Mouse (Mus musculus): ENCODE measurements around the gene Mpp3. TPM values are rescaled to one million over a fixed set of nuclear protein-coding genes. Genes with fewer than 3 reads are reported as not detected.

Mpp3 gene
- polyA plus RNA-seq (2015; fragmentation: Nextera tagmentation; extraction: Ambion mirVana): 12.3 and 13.8 TPM in 2 replicates

DNA sequence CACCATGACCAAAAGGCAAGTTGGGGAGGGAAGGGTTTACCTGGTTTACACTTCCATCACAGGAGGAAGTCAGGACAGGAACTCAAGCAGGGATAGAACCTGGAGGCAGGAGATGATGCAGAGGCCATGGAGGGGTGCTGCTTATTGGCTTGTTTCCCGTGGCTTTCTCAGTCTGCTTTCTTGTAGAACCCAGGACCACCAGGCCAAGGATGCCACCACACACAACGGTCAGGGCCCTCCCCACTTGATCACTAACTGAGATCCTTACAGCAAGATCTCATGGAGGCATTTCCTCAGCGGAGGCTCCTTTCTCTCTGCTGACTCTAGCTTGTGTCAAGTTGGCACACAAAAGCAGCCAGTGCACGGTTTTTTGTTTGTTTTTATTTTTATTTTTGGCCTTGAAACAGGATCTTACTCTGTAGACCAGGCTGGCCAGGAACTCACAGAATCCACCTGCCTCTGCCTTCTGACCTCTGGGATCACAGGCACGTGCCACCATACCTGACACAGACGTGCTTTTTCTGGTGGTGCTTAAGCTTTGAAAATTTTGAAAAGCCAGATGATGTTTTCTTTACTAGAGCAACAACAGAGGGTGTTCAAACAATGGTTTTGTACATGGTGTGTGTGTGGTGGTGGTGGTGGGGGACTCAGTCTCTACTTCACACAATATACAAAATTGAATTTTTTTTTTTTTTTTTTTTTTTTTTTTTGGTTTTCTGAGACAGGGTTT lies at the start of gene Mpp3:
TSS of gene Mpp3 (minus strand) at position 375 of the 730 bp plus-strand sequence.

DNA sequence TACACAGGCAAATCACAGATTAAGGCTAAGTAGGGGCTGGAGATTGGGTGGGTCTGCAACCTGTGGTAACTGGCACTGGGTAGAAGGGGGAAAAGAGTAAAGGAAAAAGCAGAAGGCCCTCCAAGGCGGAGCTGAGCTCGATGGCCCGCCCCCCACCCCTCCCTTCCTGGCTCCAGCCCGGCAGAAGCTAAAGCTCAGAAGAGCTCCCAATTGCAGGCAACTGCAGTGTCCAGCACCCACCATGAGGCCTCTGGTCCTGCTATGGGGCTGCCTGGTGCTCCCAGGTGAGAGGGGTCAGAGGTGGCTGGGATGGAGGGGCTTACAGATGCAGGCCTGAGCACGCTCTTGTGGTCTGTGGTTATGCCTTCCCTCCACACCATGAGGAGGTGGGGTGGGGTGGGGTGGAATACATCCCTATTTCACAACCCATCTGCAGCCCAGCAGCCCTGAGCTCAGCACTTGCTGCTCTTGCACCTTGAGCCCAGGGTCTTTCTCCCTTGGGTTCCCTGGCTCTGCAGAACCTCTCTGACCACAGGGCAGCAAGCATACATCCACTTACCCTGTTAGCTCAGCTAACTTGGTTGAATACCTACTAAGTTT lies 13.2 kb upstream of the Mpp3 start, which contains the start of gene Cd300lg:
TSS of gene Cd300lg (plus strand) at position 160 of the 600 bp plus-strand sequence.

DNA sequence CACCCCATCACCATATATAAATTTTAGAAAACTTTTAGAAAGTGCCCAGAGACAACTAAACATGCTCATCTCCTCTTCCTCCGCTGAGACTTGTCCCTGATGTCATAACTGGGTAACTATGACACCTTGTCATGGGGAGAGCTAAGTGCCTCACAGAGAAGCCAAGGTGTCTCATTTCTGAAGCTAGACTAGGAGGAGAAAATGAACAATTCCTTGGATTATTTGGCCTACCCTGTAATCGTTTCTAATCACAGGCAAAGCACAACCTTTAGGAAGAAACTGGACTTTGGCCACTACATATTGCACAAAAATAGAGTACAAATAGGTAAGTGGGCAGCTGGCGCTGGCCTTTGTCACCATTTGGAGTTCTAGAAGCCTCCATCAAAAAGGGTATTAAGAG lies 41.3 kb downstream of the Mpp3 start, which contains the start of gene Dusp3:
TSS of gene Dusp3 (minus strand) at position 101 of the 400 bp plus-strand sequence.

DNA sequence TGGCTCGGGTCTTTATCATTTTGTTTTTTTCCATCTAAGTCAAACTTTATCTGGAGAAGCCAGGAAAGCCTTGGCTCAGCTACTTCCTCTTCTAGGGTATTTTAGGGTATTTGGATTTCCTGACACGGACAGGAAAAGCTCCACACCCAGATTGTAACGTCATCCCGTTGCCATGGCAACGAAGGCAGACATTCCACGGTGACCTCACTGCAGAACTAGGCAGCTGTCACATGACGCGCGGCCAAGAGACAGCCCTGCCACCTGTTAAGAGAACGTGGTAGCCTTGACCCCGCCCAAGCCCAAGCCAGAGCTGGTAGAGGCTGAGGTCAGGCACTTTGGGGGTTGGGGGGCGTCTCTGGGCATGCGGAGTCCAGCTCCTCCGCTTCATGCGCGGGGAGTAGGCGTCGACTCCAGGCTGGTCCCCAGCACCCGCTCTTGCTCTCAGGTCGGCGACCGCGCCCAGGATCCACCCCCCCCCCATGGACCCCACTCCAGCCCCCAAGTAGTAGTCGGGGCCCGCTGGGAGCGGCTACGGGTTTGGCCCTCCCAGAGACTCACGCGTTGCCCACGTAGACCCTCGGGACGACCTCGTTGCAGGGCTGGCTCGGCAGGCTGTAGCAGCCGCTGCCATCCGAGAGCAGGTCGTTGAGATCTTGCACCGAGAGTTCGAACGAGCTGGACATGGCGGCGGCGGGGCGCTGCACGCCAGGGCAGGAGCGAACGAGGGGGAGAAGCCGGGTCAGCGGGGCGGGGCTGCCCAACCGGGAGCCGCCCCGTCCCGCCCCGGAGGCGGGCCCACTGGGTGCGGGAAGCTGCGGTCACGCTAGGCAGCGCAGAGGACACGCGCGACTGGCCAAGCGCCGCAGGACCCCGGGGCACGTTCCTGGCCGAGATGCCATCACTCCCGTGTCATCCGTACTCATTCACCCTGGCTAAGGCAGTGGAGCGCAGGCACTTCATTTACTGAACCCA lies 43.9 kb downstream of the Mpp3 start, which contains the start of gene Cfap97d1:
TSS of gene Cfap97d1 (plus strand) at position 226 of the 972 bp plus-strand sequence.

DNA sequence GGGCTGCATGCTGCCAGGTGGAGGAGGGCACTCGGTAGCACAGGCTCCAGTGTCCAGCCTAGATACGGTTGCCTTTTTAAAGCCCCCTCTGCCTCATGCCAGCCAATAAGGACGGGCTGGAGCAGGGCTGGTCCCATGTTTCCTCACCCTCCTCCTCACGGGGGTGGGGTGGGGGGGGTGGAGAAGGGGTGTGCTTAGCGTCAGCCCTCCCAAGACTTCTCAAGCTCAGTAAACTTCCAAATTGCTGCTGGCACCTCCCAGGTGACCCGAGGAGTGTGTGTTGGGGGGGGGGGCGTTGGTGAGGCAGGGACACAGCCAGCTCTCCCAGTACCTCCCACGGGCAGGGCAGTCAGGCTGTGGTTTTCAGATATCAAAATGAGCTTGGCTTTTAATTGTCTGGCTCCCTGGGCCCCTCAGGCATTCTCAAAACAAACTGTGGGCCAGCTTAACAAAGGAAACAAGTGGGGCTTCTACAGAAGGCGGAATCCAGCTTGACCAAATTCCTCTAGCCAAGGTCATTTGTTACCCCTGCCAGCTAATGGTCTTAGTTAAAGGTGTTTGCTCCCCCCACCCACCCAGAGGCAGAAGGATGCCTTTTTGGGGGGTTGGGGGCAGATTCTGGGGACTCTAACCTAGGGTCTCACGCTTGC lies 61.2 kb downstream of the Mpp3 start, which contains the start of gene Sost:
TSS of gene Sost (minus strand) at position 51 of the 650 bp plus-strand sequence.

Other genes starting within 250 kb of the Mpp3 start
- 3.0 and 8.5 TPM in 2 replicates for gene Etv4, start 243.1 kb downstream of the Mpp3 start, polyA plus RNA-seq (2015; fragmentation: Nextera tagmentation; extraction: Ambion mirVana)
- 3.7 and 6.3 TPM in 2 replicates for gene Meox1, start 134.1 kb downstream of the Mpp3 start, polyA plus RNA-seq (2015; fragmentation: Nextera tagmentation; extraction: Ambion mirVana)
- gene Sost, start 61.4 kb downstream of the Mpp3 start, polyA plus RNA-seq (2015; fragmentation: Nextera tagmentation; extraction: Ambion mirVana): 0.16 and 0.17 TPM in 2 replicates
- not detected in 2 replicates for gene Cfap97d1, start 44.2 kb downstream of the Mpp3 start, polyA plus RNA-seq (2015; fragmentation: Nextera tagmentation; extraction: Ambion mirVana)
- 31.6 and 37.9 TPM in 2 replicates for gene Dusp3, start 41.4 kb downstream of the Mpp3 start, polyA plus RNA-seq (2015; fragmentation: Nextera tagmentation; extraction: Ambion mirVana)
- 3.1 and 5.1 TPM in 2 replicates for gene Cd300lg, start 13.0 kb upstream of the Mpp3 start, polyA plus RNA-seq (2015; fragmentation: Nextera tagmentation; extraction: Ambion mirVana)
- 5.0 and 6.1 TPM in 2 replicates for gene Mpp2, start 60.1 kb upstream of the Mpp3 start, polyA plus RNA-seq (2015; fragmentation: Nextera tagmentation; extraction: Ambion mirVana)
- gene Ppy, start 72.9 kb upstream of the Mpp3 start, polyA plus RNA-seq (2015; fragmentation: Nextera tagmentation; extraction: Ambion mirVana): 0.28 TPM in 1 of 2 replicates, not detected in the other
- gene Pyy, start 79.4 kb upstream of the Mpp3 start, polyA plus RNA-seq (2015; fragmentation: Nextera tagmentation; extraction: Ambion mirVana): 0.33 and 0.37 TPM in 2 replicates
- 0.43 and 0.77 TPM in 2 replicates for gene Nags, start 117.1 kb upstream of the Mpp3 start, polyA plus RNA-seq (2015; fragmentation: Nextera tagmentation; extraction: Ambion mirVana)
- gene Tmem101, start 127.9 kb upstream of the Mpp3 start, polyA plus RNA-seq (2015; fragmentation: Nextera tagmentation; extraction: Ambion mirVana): 16.8 and 23.9 TPM in 2 replicates
- 68.2 and 91.7 TPM in 2 replicates for gene Lsm12, start 156.8 kb upstream of the Mpp3 start, polyA plus RNA-seq (2015; fragmentation: Nextera tagmentation; extraction: Ambion mirVana)
- 28.6 and 70.2 TPM in 2 replicates for gene G6pc3, start 161.2 kb upstream of the Mpp3 start, polyA plus RNA-seq (2015; fragmentation: Nextera tagmentation; extraction: Ambion mirVana)
- gene Hdac5, start 201.7 kb upstream of the Mpp3 start, polyA plus RNA-seq (2015; fragmentation: Nextera tagmentation; extraction: Ambion mirVana): 54.3 and 58.9 TPM in 2 replicates
- gene BC030867, start 220.4 kb upstream of the Mpp3 start, polyA plus RNA-seq (2015; fragmentation: Nextera tagmentation; extraction: Ambion mirVana): 2.7 and 3.6 TPM in 2 replicates
- 0.04 TPM in 1 of 2 replicates, not detected in the other for gene Asb16, start 240.3 kb upstream of the Mpp3 start, polyA plus RNA-seq (2015; fragmentation: Nextera tagmentation; extraction: Ambion mirVana)

Measured in adrenal gland, postnatal 0 days (tissue).